In the genomic region with DNA sequence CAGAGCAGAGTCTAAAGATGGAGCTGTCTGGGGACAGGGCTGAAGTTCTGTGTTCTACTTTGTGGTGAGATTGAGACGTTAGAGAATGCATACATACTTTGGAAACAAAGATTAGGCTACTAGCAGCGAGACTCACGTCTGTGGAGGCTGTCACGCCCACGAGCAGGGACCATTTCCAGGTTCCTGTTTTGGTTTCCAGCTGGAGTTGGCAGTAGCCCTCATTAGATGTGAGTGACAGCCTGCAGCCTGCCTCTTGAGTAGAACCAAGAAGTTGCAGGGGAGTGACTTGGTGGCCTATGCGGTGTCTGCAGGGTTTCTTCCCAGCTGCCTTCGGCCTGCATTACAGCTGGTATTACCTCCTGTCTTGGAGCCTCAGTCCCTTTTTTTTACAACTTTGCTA, we compare ENCODE assay signal across 14 mouse cellular contexts. TPM values are rescaled to one million over a fixed set of nuclear protein-coding genes. Genes with fewer than 3 reads are reported as not detected.
DNase-seq lines count a peak whose midpoint lies in the region; ATAC-seq and TF ChIP-seq lines count a peak whose summit lies in the region.
"Had no signal": no experiment of that assay in that cellular context is flagged by ENCODE, and none has a peak within 500 bp of the region (broad histone marks: within the 10 kb centered on the region; RNA-seq: fewer than 3 reads in every experiment).

No protein-coding gene starts in this region.

- no peak for TF ChIP-seq CTCF in MEL (IDR thresholded peaks at IDR 0.05 in 2 of 3, conservative IDR thresholded peaks at IDR 0.05 in 1 of 3; ENCODE audit: control insufficient read depth in 1 of 3, insufficient read depth in 1 of 3, low read depth in 2 of 3, low read length in 3 of 3, poor library complexity in 1 of 3, severe bottlenecking in 1 of 3)
- TF ChIP-seq CTCF in bone marrow macrophage, adult 2 months (IDR thresholded peaks at IDR 0.05; ENCODE audit: low read depth, low read length) = no peak
- no peak for TF ChIP-seq CTCF in layer of hippocampus, adult 2 months (conservative IDR thresholded peaks at IDR 0.05)
- no peak for TF ChIP-seq CTCF in forebrain, postnatal 0 days (IDR thresholded peaks at IDR 0.05; ENCODE audit: low read depth)

- H3K79me2 ChIP-seq in MEL (ENCODE audit: control insufficient read depth, insufficient read depth, low read length, poor library complexity) = peaks cover 10% of the 10 kb centered on the region

- no peak overlapping the region for H3K9ac ChIP-seq in MEL (ENCODE audit: control insufficient read depth, low read depth, low read length, poor library complexity, severe bottlenecking)
- no peak overlapping the region for H3K9ac ChIP-seq in lung, embryonic 15.5 days
- no peak overlapping the region for H3K9ac ChIP-seq in forebrain, postnatal 0 days
- no peak overlapping the region for H3K9ac ChIP-seq in midbrain, embryonic 13.5 days (replicated peaks)
- H3K9ac ChIP-seq: embryonic facial prominence, embryonic 12.5 days; hindbrain, embryonic 15.5 days; liver, embryonic 14.5 days had no signal

- no peak for ATAC-seq in lung, embryonic 15.5 days (ENCODE audit: borderline replicate concordance, extremely low read depth, low FRiP score, low TSS enrichment)
- no peak for ATAC-seq in forebrain, postnatal 0 days
- ATAC-seq in inflammation-experienced regulatory T-cells, adult 6 months = no peak
- ATAC-seq in midbrain, embryonic 13.5 days = no peak

- H3K9me3 ChIP-seq in MEL (replicated peaks; ENCODE audit: insufficient read depth, low read length) = no peaks in the 10 kb centered on the region
- H3K9me3 ChIP-seq in lung, embryonic 15.5 days = no peaks in the 10 kb centered on the region
- H3K9me3 ChIP-seq in forebrain, postnatal 0 days (ENCODE audit: low read length) = no peaks in the 10 kb centered on the region
- no peaks in the 10 kb centered on the region for H3K9me3 ChIP-seq in midbrain, embryonic 13.5 days
- H3K9me3 ChIP-seq: embryonic facial prominence, embryonic 12.5 days; hindbrain, embryonic 15.5 days had no signal

- peak; percentile 79 for DNase-seq in MEL (ENCODE audit: low read depth, low spot score)
- peak; percentile 70 to 76 for DNase-seq in layer of hippocampus, adult 2 months (ENCODE audit: low spot score in 2 of 2)
- DNase-seq in forebrain, postnatal 0 days = no peak
- DNase-seq in adrenal gland, adult (ENCODE audit: inconsistent age in 2 of 2, low spot score in 1 of 2) = no peak
- DNase-seq: cerebellum, adult 11 months; kidney, postnatal 10 days; thymus, postnatal 36 days had no signal

- 69% methylated on average over 7 of the region's 7 CpGs for WGBS in lung, embryonic 15.5 days
- 69% methylated on average over 7 of the region's 7 CpGs for WGBS in forebrain, postnatal 0 days
- 89% methylated on average over 7 of the region's 7 CpGs for WGBS in midbrain, embryonic 13.5 days

- peaks cover 0 to 14% of the 10 kb centered on the region in 2 experiments; a peak in 3 of 4 replicates for H3K4me1 ChIP-seq in MEL (ENCODE audit: control insufficient read depth in 1 of 2, insufficient read depth in 2 of 2, low read length in 2 of 2)
- H3K4me1 ChIP-seq in bone marrow macrophage, adult 2 months (ENCODE audit: control insufficient read depth, insufficient read depth, low read length) = peaks cover 25% of the 10 kb centered on the region
- peaks cover 11% of the 10 kb centered on the region for H3K4me1 ChIP-seq in lung, embryonic 15.5 days
- peaks cover 5% of the 10 kb centered on the region; the same call in 1 of the 2 replicates for H3K4me1 ChIP-seq in forebrain, postnatal 0 days (ENCODE audit: insufficient read depth)
- peaks cover 16% of the 10 kb centered on the region for H3K4me1 ChIP-seq in midbrain, embryonic 13.5 days (replicated peaks)

- H3K36me3 ChIP-seq in MEL (ENCODE audit: control insufficient read depth in 1 of 2, insufficient read depth in 2 of 2, low read length in 2 of 2) = peaks cover 0 to 13% of the 10 kb centered on the region in 2 experiments; a peak in 3 of 4 replicates
- peaks cover 52% of the 10 kb centered on the region for H3K36me3 ChIP-seq in lung, embryonic 15.5 days
- peaks cover 58% of the 10 kb centered on the region for H3K36me3 ChIP-seq in forebrain, postnatal 0 days (ENCODE audit: insufficient read depth)
- peaks cover 75% of the 10 kb centered on the region for H3K36me3 ChIP-seq in midbrain, embryonic 13.5 days

- no peak overlapping the region for H3K4me2 ChIP-seq in lung, embryonic 15.5 days
- no peak overlapping the region for H3K4me2 ChIP-seq in forebrain, postnatal 0 days (ENCODE audit: low read depth)
- no peak overlapping the region for H3K4me2 ChIP-seq in midbrain, embryonic 13.5 days (replicated peaks)
- H3K4me2 ChIP-seq: embryonic facial prominence, embryonic 12.5 days; hindbrain, embryonic 15.5 days had no signal

- TF ChIP-seq POLR2A in MEL (IDR thresholded peaks at IDR 0.05; ENCODE audit: control insufficient read depth in 1 of 2, insufficient read depth in 1 of 2, low read depth in 1 of 2, low read length in 2 of 2, poor library complexity in 1 of 2) = no peak
- TF ChIP-seq POLR2A in bone marrow macrophage, adult 2 months (IDR thresholded peaks at IDR 0.05; ENCODE audit: borderline replicate concordance, low read depth, low read length) = no peak

- H3K27me3 ChIP-seq in MEL (ENCODE audit: control insufficient read depth in 1 of 2, insufficient read depth in 2 of 2, low read length in 2 of 2) = no peaks in the 10 kb centered on the region
- no peaks in the 10 kb centered on the region for H3K27me3 ChIP-seq in lung, embryonic 15.5 days
- no peaks in the 10 kb centered on the region for H3K27me3 ChIP-seq in forebrain, postnatal 0 days (ENCODE audit: insufficient read depth, low read length)
- H3K27me3 ChIP-seq in midbrain, embryonic 13.5 days = no peaks in the 10 kb centered on the region
- H3K27me3 ChIP-seq: embryonic facial prominence, embryonic 12.5 days; hindbrain, embryonic 15.5 days had no signal

- TF ChIP-seq RAD21 in MEL (IDR thresholded peaks at IDR 0.05; ENCODE audit: low read depth, low read length) = no peak

- no peak overlapping the region for H3K4me3 ChIP-seq in MEL (ENCODE audit: control insufficient read depth in 1 of 2, insufficient read depth in 1 of 2, low read depth in 2 of 2, low read length in 2 of 2)
- no peak overlapping the region for H3K4me3 ChIP-seq in bone marrow macrophage, adult 2 months (ENCODE audit: insufficient read depth, low read length)
- H3K4me3 ChIP-seq in layer of hippocampus, adult 2 months = no peak overlapping the region
- H3K4me3 ChIP-seq in lung, embryonic 15.5 days = no peak overlapping the region
- H3K4me3 ChIP-seq in forebrain, postnatal 0 days (ENCODE audit: low read depth, low read length) = no peak overlapping the region
- no peak overlapping the region for H3K4me3 ChIP-seq in midbrain, embryonic 13.5 days (replicated peaks)
- H3K4me3 ChIP-seq: embryonic facial prominence, embryonic 12.5 days; hindbrain, embryonic 15.5 days had no signal

- H3K27ac ChIP-seq in MEL (ENCODE audit: control insufficient read depth, low read depth, low read length) = no peak overlapping the region
- peak overlapping the region; percentile 11; the same call in 1 of the 2 replicates for H3K27ac ChIP-seq in bone marrow macrophage, adult 2 months (ENCODE audit: insufficient read depth, low read depth, low read length)
- peak overlapping the region; percentile 36; the same call in 1 of the 2 replicates for H3K27ac ChIP-seq in layer of hippocampus, adult 2 months
- 0 out of 2 replicates have a peak overlapping the region, but pooled peaks have one; percentile 12 for H3K27ac ChIP-seq in lung, embryonic 15.5 days
- no peak overlapping the region for H3K27ac ChIP-seq in forebrain, postnatal 0 days (ENCODE audit: low read depth, low read length)
- no peak overlapping the region for H3K27ac ChIP-seq in midbrain, embryonic 13.5 days
- H3K27ac ChIP-seq: embryonic facial prominence, embryonic 12.5 days; hindbrain, embryonic 15.5 days; liver, embryonic 14.5 days had no signal

- 0 out of 4 replicates have a peak, but pooled peaks have one; percentile 16 to 21 for TF ChIP-seq EP300 in MEL (IDR thresholded peaks at IDR 0.05; ENCODE audit: low read depth in 1 of 2, low read length in 2 of 2)

RNA-seq across cellular contexts. Expression of a gene that starts 4.9 kb away (rescaled TPM):
- 91.5 and 92.9 TPM in 2 replicates for total RNA-seq in MEL (2012; rRNA removed)
- 100 to 1,000 TPM in 1 of 2 experiments, not detected in 1; 157 TPM for polyA plus RNA-seq in MEL (2012; ENCODE audit: insufficient read depth in 1 of 2, insufficient read length in 2 of 2, low read depth in 1 of 2, low replicate concordance in 2 of 2, missing spikeins in 1 of 2)
- polyA plus RNA-seq in bone marrow macrophage, adult 2 months (2012; ENCODE audit: insufficient read depth, insufficient read length, missing spikeins) = 93.3 and 98.8 TPM in 2 replicates
- 10 to 100 TPM; 46.2 to 48.6 TPM for total RNA-seq in layer of hippocampus, adult 2 months (2021)
- 127 and 130 TPM in 2 replicates for polyA plus RNA-seq in lung, embryonic 15.5 days (2015; fragmentation: Nextera tagmentation; extraction: Ambion mirVana)
- 52.1 and 58.2 TPM in 2 replicates for total RNA-seq in forebrain, postnatal 0 days (2014; rRNA removed)
- 116 and 120 TPM in 2 replicates for polyA plus RNA-seq in forebrain, postnatal 0 days (2015; fragmentation: Nextera tagmentation; extraction: Ambion mirVana)
- 10 to 100 TPM; 56.3 to 65.7 (median 64.4) TPM for polyA plus RNA-seq in inflammation-experienced regulatory T-cells, adult 6 months (2017; shearing (Covaris generic))
- 122 and 130 TPM in 2 replicates for polyA plus RNA-seq in midbrain, embryonic 13.5 days (2015; fragmentation: Nextera tagmentation; extraction: Ambion mirVana)

RNA-seq across cellular contexts. Expression of a gene that starts 6.7 kb away (rescaled TPM):
- total RNA-seq in MEL (2012; rRNA removed) = 4.2 and 5.7 TPM in 2 replicates
- 1 to 10 TPM in 1 of 2 experiments, not detected in 1; 7.6 TPM for polyA plus RNA-seq in MEL (2012; ENCODE audit: insufficient read depth in 1 of 2, insufficient read length in 2 of 2, low read depth in 1 of 2, low replicate concordance in 2 of 2, missing spikeins in 1 of 2)
- 3.7 and 6.2 TPM in 2 replicates for polyA plus RNA-seq in bone marrow macrophage, adult 2 months (2012; ENCODE audit: insufficient read depth, insufficient read length, missing spikeins)
- total RNA-seq in layer of hippocampus, adult 2 months (2021) = 10 to 100 TPM; 41.1 to 44.5 TPM
- 20.1 and 22.8 TPM in 2 replicates for polyA plus RNA-seq in lung, embryonic 15.5 days (2015; fragmentation: Nextera tagmentation; extraction: Ambion mirVana)
- total RNA-seq in forebrain, postnatal 0 days (2014; rRNA removed) = 30.8 and 32.8 TPM in 2 replicates
- 37.4 and 43.7 TPM in 2 replicates for polyA plus RNA-seq in forebrain, postnatal 0 days (2015; fragmentation: Nextera tagmentation; extraction: Ambion mirVana)
- polyA plus RNA-seq in inflammation-experienced regulatory T-cells, adult 6 months (2017; shearing (Covaris generic)) = under 1 TPM; 0.24 to 0.66 (median 0.26) TPM
- polyA plus RNA-seq in midbrain, embryonic 13.5 days (2015; fragmentation: Nextera tagmentation; extraction: Ambion mirVana) = 35.5 and 36.2 TPM in 2 replicates

RNA-seq across cellular contexts. Expression of a gene that starts 27.3 kb away (rescaled TPM):
- total RNA-seq in MEL (2012; rRNA removed) = not detected in 2 replicates
- under 1 TPM in 1 of 2 experiments, not detected in 1; 0.06 TPM for polyA plus RNA-seq in MEL (2012; ENCODE audit: insufficient read depth in 1 of 2, insufficient read length in 2 of 2, low read depth in 1 of 2, low replicate concordance in 2 of 2, missing spikeins in 1 of 2)
- 99.3 and 112 TPM in 2 replicates for polyA plus RNA-seq in bone marrow macrophage, adult 2 months (2012; ENCODE audit: insufficient read depth, insufficient read length, missing spikeins)
- total RNA-seq in layer of hippocampus, adult 2 months (2021) = 1 to 10 TPM; 4.7 to 6.6 TPM
- polyA plus RNA-seq in lung, embryonic 15.5 days (2015; fragmentation: Nextera tagmentation; extraction: Ambion mirVana) = 1.5 and 1.7 TPM in 2 replicates
- total RNA-seq in forebrain, postnatal 0 days (2014; rRNA removed) = 0.43 and 1.3 TPM in 2 replicates
- 0.38 and 0.77 TPM in 2 replicates for polyA plus RNA-seq in forebrain, postnatal 0 days (2015; fragmentation: Nextera tagmentation; extraction: Ambion mirVana)
- under 1 TPM in 1 of 3 experiments, not detected in 2; 0.44 TPM for polyA plus RNA-seq in inflammation-experienced regulatory T-cells, adult 6 months (2017; shearing (Covaris generic))
- 0.45 and 0.57 TPM in 2 replicates for polyA plus RNA-seq in midbrain, embryonic 13.5 days (2015; fragmentation: Nextera tagmentation; extraction: Ambion mirVana)

RNA-seq across cellular contexts. Expression of a gene that starts 44.8 kb away (rescaled TPM):
- 33.9 and 35.0 TPM in 2 replicates for total RNA-seq in MEL (2012; rRNA removed)
- polyA plus RNA-seq in MEL (2012; ENCODE audit: insufficient read depth in 1 of 2, insufficient read length in 2 of 2, low read depth in 1 of 2, low replicate concordance in 2 of 2, missing spikeins in 1 of 2) = 10 to 100 TPM in 1 of 2 experiments, not detected in 1; 49.6 TPM
- 37.9 and 38.6 TPM in 2 replicates for polyA plus RNA-seq in bone marrow macrophage, adult 2 months (2012; ENCODE audit: insufficient read depth, insufficient read length, missing spikeins)
- total RNA-seq in layer of hippocampus, adult 2 months (2021) = 10 to 100 TPM; 13.4 to 13.8 TPM
- polyA plus RNA-seq in lung, embryonic 15.5 days (2015; fragmentation: Nextera tagmentation; extraction: Ambion mirVana) = 50.3 and 54.1 TPM in 2 replicates
- 36.1 and 37.1 TPM in 2 replicates for total RNA-seq in forebrain, postnatal 0 days (2014; rRNA removed)
- polyA plus RNA-seq in forebrain, postnatal 0 days (2015; fragmentation: Nextera tagmentation; extraction: Ambion mirVana) = 54.5 and 59.5 TPM in 2 replicates
- 10 to 100 TPM; 55.6 to 76.5 (median 73.4) TPM for polyA plus RNA-seq in inflammation-experienced regulatory T-cells, adult 6 months (2017; shearing (Covaris generic))
- polyA plus RNA-seq in midbrain, embryonic 13.5 days (2015; fragmentation: Nextera tagmentation; extraction: Ambion mirVana) = 45.9 and 52.1 TPM in 2 replicates

RNA-seq across cellular contexts. Expression of a gene that starts 52.1 kb away (rescaled TPM):
- 16.8 and 30.4 TPM in 2 replicates for total RNA-seq in MEL (2012; rRNA removed)
- polyA plus RNA-seq in MEL (2012; ENCODE audit: insufficient read depth in 1 of 2, insufficient read length in 2 of 2, low read depth in 1 of 2, low replicate concordance in 2 of 2, missing spikeins in 1 of 2) = 100 to 1,000 TPM in 1 of 2 experiments, 10 to 100 TPM in 1; 79.4 to 270 TPM
- polyA plus RNA-seq in bone marrow macrophage, adult 2 months (2012; ENCODE audit: insufficient read depth, insufficient read length, missing spikeins) = 25.5 and 26.5 TPM in 2 replicates
- 10 to 100 TPM; 24.8 to 26.6 TPM for total RNA-seq in layer of hippocampus, adult 2 months (2021)
- 37.8 and 40.7 TPM in 2 replicates for polyA plus RNA-seq in lung, embryonic 15.5 days (2015; fragmentation: Nextera tagmentation; extraction: Ambion mirVana)
- total RNA-seq in forebrain, postnatal 0 days (2014; rRNA removed) = 11.7 and 19.6 TPM in 2 replicates
- 13.3 and 14.9 TPM in 2 replicates for polyA plus RNA-seq in forebrain, postnatal 0 days (2015; fragmentation: Nextera tagmentation; extraction: Ambion mirVana)
- 10 to 100 TPM; 11.0 to 27.7 (median 16.5) TPM for polyA plus RNA-seq in inflammation-experienced regulatory T-cells, adult 6 months (2017; shearing (Covaris generic))
- 35.7 and 37.0 TPM in 2 replicates for polyA plus RNA-seq in midbrain, embryonic 13.5 days (2015; fragmentation: Nextera tagmentation; extraction: Ambion mirVana)

Comparison
In these comparisons a context has a peak if more than half of its experiments do, and no peak if none do; other contexts are left out.
1. DNase-seq: peak in MEL (single experiment) and layer of hippocampus, adult 2 months (2 of 2); none in forebrain, postnatal 0 days (single experiment) and adrenal gland, adult (0 of 2).
2. H3K27ac ChIP-seq: peak in bone marrow macrophage, adult 2 months (single experiment), layer of hippocampus, adult 2 months (single experiment) and lung, embryonic 15.5 days (single experiment); none in MEL (single experiment), forebrain, postnatal 0 days (single experiment) and midbrain, embryonic 13.5 days (single experiment).
3. RNA of a gene that starts 27.3 kb away (polyA plus RNA-seq): 99.3 to 112 TPM in bone marrow macrophage, adult 2 months; 1.5 to 1.7 TPM in lung, embryonic 15.5 days, 0.38 to 0.77 TPM in forebrain, postnatal 0 days, 0.45 to 0.57 TPM in midbrain, embryonic 13.5 days, 0.06 TPM in MEL and 0.44 TPM in inflammation-experienced regulatory T-cells, adult 6 months; every median in the first group is over 10 times any median in the second.